Mouse (Mus musculus) forelimb bud, embryonic 11.5 days (tissue): ENCODE measurements around the gene Klf3.
A peak's percentile ranks its signal among the peaks of the same experiment; 100 is the strongest.

Experiments
- DNase-seq: peaks from one replicate; pipeline ENCODE4 v3.0.0-alpha.2; 2012; ENCODE audit warnings: low read depth, low spot score

The Klf3 gene

GRCm38 (mm10) chr5:64835295-64835694, 32.1 kb downstream of the Klf3 start:
- no peak for DNase-seq

GRCm38 (mm10) chr5:64839016-64839599, 35.9 kb downstream of the Klf3 start:
- DNase-seq: no peak

GRCm38 (mm10) chr5:64840087-64840486, 36.9 kb downstream of the Klf3 start:
- DNase-seq: no peak

- DNase-seq: no peak
Measured at GRCm38 (mm10) chr5:64844622-64845021, 41.4 kb downstream of the Klf3 start.

DNA sequence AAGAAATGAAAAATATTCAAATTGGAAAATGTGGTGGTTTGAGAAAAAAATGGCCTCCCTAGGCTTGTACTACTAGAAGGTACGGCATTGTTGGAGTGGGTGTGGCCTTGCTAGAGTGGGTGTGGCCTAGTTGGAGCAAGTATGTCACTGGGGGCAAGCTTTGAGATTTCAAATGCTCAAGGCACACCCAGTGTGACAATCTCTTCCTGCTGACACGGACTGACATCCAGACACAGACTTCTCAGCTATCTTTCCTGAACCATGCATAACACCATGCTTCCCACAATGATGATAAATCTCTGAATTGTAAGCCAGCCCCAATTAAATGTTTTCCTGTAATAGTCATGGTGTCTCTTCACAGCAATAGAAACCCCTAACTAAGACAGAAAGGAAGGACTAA, 44.1 kb downstream of the Klf3 start:
- DNase-seq: no peak

GRCm38 (mm10) chr5:64849892-64850291, 46.7 kb downstream of the Klf3 start:
- DNase-seq: no peak

DNA sequence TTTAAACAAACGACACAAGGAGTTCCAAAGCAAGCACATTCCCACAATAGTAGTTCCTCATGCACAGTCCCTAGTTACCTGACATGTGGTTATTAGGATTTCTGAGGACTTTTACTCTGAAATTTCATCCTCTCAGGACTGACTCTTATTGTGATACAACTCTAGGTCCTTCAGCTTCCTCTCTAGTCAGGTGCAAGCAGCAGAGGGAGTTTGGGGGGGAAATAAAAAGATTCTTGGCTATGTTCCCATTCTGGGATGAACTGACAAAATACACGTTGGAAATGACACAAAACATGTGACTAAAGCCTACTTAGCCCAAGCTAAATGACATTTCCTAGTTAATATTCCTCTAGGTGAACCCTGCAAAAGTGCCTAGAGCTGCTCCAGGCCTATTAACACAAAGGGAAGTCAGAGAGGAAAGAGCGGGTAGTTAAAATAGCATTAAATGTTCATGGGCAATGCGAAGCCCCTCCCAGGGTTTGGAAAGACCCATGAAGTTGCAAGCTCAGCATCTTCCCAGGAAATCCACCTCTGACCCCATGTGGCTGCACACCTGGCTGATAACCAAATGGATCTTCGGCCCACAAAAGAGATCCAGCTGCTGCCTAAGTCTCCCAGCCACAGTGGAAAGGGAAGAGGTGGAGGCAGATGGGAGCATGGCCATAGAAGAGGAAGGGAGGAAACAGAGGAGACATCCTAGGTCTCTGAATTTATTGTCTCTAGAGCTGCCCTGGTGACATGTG, 49.6 kb downstream of the Klf3 start:
- peak; percentile 38 for DNase-seq

DNA sequence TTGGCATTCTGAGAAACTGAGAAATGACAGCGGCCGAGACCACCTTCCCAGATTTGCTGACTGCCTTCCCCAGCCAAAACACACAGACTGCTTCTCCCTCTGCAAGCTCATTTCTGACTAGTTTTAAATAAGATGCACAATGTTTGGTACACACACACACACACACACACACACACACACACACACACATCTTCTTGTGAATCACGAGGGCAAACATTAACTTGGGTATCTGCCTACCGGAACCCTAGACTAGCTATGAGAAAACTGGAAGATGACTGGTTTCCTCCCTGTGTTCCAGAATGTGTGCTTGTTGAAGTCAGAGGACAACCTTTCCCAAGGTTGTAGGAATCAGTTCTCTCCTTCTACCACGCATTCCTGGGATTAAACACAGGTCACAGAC, 50.2 kb downstream of the Klf3 start:
- DNase-seq: no peak

- DNase-seq: no peak
Measured at GRCm38 (mm10) chr5:64855199-64855598, 52.0 kb downstream of the Klf3 start.

DNA sequence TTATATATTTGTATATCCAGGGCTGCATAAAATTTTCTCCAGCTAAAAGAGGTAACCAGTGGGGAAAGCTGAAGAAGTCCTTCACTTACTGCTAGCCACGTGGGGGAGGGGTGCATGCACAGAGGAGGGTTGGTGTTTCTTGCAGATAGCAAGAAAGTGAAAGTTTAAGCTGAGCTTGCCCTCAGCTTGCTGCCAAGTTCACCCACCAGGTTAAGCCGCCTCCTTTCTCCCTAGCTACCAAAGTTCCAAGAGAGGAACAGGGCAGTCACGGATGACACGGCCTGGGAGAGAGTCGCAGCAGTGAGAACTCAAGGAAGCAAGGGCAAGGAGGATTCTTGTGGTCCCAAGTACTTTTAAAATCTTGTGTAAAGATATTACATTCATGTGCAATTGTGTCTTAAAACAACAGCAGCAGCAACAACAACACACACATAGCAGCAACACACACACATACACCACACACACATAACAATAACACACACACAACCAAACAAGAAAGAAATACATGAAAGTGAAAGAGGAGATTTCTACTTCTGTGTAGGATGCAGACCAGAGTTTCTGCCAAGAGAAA, 57.8 kb downstream of the Klf3 start:
- DNase-seq: no peak

GRCm38 (mm10) chr5:64861471-64862199, 58.4 kb downstream of the Klf3 start:
- no peak for DNase-seq

DNA sequence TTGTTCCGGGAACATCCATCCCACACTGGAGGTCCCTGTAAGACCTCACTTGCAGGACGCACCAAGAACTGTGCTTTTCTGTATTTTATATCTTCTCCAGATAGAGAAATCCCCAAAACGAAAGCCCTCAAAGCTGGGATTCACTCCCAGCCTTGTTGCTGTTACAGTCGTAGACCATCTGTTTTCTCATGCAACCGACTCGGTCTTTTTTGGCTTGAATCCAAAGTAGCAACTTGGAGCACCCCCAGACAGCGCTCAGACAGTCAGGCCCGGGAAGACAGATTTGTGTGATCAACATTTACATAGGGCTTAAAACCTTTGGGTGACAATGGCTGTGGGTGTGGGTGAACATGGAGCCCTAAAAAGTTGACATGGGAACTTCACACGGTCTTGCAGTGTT, 59.1 kb downstream of the Klf3 start:
- no peak for DNase-seq

GRCm38 (mm10) chr5:64864699-64865108, 61.5 kb downstream of the Klf3 start:
- DNase-seq: no peak

- DNase-seq: no peak
Measured at GRCm38 (mm10) chr5:64865219-64865964, 62.2 kb downstream of the Klf3 start.

GRCm38 (mm10) chr5:64866331-64867050, 63.3 kb downstream of the Klf3 start:
- DNase-seq: peak; percentile 74

GRCm38 (mm10) chr5:64867124-64867523, 63.9 kb downstream of the Klf3 start:
- DNase-seq: no peak

DNA sequence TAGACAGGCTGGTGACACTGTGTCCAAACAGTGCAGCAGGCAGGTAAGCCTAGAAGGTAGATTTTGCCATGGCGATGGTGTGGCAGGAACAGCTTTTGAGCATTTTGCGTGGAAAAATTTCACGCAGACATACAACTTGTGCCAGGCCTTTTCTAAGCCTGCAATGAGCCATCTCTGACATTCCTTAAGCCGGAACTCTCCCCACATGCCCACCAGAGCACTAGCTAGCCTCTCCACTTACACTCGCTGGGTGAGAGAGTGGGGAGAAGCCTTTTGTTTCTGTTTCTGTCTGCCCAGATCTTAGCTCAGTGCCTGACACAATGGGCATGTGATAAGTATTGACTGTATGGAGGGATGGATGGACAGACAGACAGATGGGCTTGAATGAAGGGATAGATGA, 64.4 kb downstream of the Klf3 start:
- no peak for DNase-seq

GRCm38 (mm10) chr5:64876086-64876830, 73.1 kb downstream of the Klf3 start:
- DNase-seq: no peak

GRCm38 (mm10) chr5:64877235-64878026, 74.2 kb downstream of the Klf3 start:
- no peak for DNase-seq

- DNase-seq: peak; percentile 86
Measured at GRCm38 (mm10) chr5:64878027-64878425, 74.8 kb downstream of the Klf3 start.
